Mouse (Mus musculus) forebrain, postnatal 0 days (tissue): Measurements from ENCODE around the gene Pold2. TPM values are rescaled to one million over a fixed set of nuclear protein-coding genes. Genes with fewer than 3 reads are reported as not detected.

Experiments
- ATAC-seq: fragments of 200-750 bp; cut with Nextera tagmentation; 2 replicates; pipeline ENCODE4 v1.8.0; 2017; ENCODE audit warnings: mild to moderate bottlenecking, moderate library complexity
- DNase-seq: peaks from one replicate; pipeline ENCODE4 v3.0.0-alpha.2; 2015
- H3K27ac ChIP-seq: fragments of 300-500 bp; sonication (generic); 2 replicates; pipeline ENCODE4 v1.5.1; 2014; ENCODE audit warnings: low read depth, mild to moderate bottlenecking, antibody characterized with exemption, low read length, moderate library complexity, mixed read lengths
- H3K27me3 ChIP-seq: fragments of 300-500 bp; sonication (generic); 2 replicates; pipeline ENCODE4 v1.6.1; 2014; ENCODE audit warnings: mild to moderate bottlenecking, low read length, mixed read lengths; ENCODE audit not compliant: insufficient read depth
- H3K36me3 ChIP-seq: fragments of 300-500 bp; sonication (generic); 2 replicates; pipeline ENCODE4 v1.6.1; 2014; ENCODE audit warnings: mild to moderate bottlenecking, moderate library complexity; ENCODE audit not compliant: insufficient read depth
- H3K4me1 ChIP-seq: fragments of 300-500 bp; sonication (generic); 2 replicates; pipeline ENCODE4 v1.6.1; 2014; ENCODE audit warnings: antibody characterized with exemption; ENCODE audit not compliant: insufficient read depth
- H3K4me2 ChIP-seq: fragments of 300-500 bp; sonication (generic); 2 replicates; pipeline ENCODE4 v1.6.1; 2014; ENCODE audit warnings: low read depth, mild to moderate bottlenecking, moderate library complexity
- H3K4me3 ChIP-seq: fragments of 300-500 bp; sonication (generic); 2 replicates; pipeline ENCODE4 v1.5.1; 2014; ENCODE audit warnings: low read depth, low read length, mixed read lengths
- H3K9ac ChIP-seq: fragments of 300-500 bp; sonication (generic); 2 replicates; pipeline ENCODE4 v1.6.1; 2014; ENCODE audit warnings: mild to moderate bottlenecking
- H3K9me3 ChIP-seq: fragments of 300-500 bp; sonication (generic); 2 replicates; pipeline ENCODE4 v1.6.1; 2016; ENCODE audit warnings: low read length
- CTCF ChIP-seq: sonication (generic); IDR thresholded peaks from 2 replicates; pipeline ENCODE4 v1.5.1; 2016; ENCODE audit warnings: antibody characterized with exemption, control low read depth, low read depth
- WGBS: fragments of 180-500 bp; shearing (Covaris S2); extraction: QIAGEN DNeasy Blood & Tissue Kit; methylation state at CpG from one replicate; pipeline ENCODE4 v1.1.7; 2014; 5-methylcytosine and 5-hydroxymethylcytosine counted together
- polyA plus RNA-seq: library from polyadenylated mRNA; unstranded; fragments of >200 nt; fragmentation: Nextera tagmentation; extraction: Ambion mirVana; gene quantifications from 2 replicates; pipeline ENCODE4 v1.2.1, GENCODE M21; 2015
- total RNA-seq: library from RNA; depleted of rRNA; stranded (reverse); fragments of >200 nt; gene quantifications from 2 replicates; pipeline ENCODE4 v1.2.3, GENCODE M21; 2014

Gene Pold2
- total and polyA plus RNA-seq, 2 experiments from 2014 or later, result 20.4 to 51.3 TPM

GRCm38 (mm10) chr11:5840346-5840745 is 37.7 kb downstream of the Pold2 start:
- Histone ChIP-seq H3K4me2 (no peak overlapping the region), H3K9ac (no peak overlapping the region), H3K27me3 (no peaks in the 10 kb centered on the region), H3K4me1 (no peaks in the 10 kb centered on the region), H3K27ac (no peak overlapping the region), H3K9me3 (no peaks in the 10 kb centered on the region), H3K36me3 (no peaks in the 10 kb centered on the region), H3K4me3 (no peak overlapping the region)
- WGBS, result 72% methylated on average over 7 of the region's 7 CpGs
- ATAC-seq (no peak), DNase-seq (no peak)
- no peak for TF ChIP-seq CTCF

GRCm38 (mm10) chr11:5837251-5838246 is 40.5 kb downstream of the Pold2 start, which contains the start of gene Polm:
Polm (minus strand) TSS chr11:5838016.
- Histone ChIP-seq H3K9ac (peak within 1 kb of the TSS; percentile 77), H3K36me3 (peaks cover 13% of the 10 kb centered on the region; the same call in 1 of the 2 replicates), H3K4me1 (no peaks in the 10 kb centered on the region), H3K27me3 (no peaks in the 10 kb centered on the region), H3K4me3 (peak within 1 kb of the TSS; percentile 70), H3K27ac (peak within 1 kb of the TSS; percentile 84), H3K4me2 (peak within 1 kb of the TSS; percentile 90), H3K9me3 (no peaks in the 10 kb centered on the region)
- TF ChIP-seq CTCF, result peak; percentile 79
- under 1% methylated on average over 62 of the region's 63 CpGs for WGBS
- peak; percentile 94 for DNase-seq
- ATAC-seq, result peak; percentile 98

- no peak overlapping the region for H3K27ac ChIP-seq
- no peak for DNase-seq
- H3K9ac ChIP-seq, result no peak overlapping the region
- H3K9me3 ChIP-seq, result no peaks in the 10 kb centered on the region
- no peak overlapping the region for H3K4me3 ChIP-seq
- H3K4me1 ChIP-seq, result no peaks in the 10 kb centered on the region
- H3K27me3 ChIP-seq, result no peaks in the 10 kb centered on the region
- no peak overlapping the region for H3K4me2 ChIP-seq
- WGBS, result 47% methylated on average over 1 of the region's 1 CpGs
- peak; percentile 49 for TF ChIP-seq CTCF
- peaks cover 22% of the 10 kb centered on the region; the same call in 1 of the 2 replicates for H3K36me3 ChIP-seq
- no peak for ATAC-seq
Observed at GRCm38 (mm10) chr11:5836126-5836525, 42.0 kb downstream of the Pold2 start.

GRCm38 (mm10) chr11:5835057-5835456 is 43.0 kb downstream of the Pold2 start:
- Histone ChIP-seq H3K27me3 (no peaks in the 10 kb centered on the region), H3K4me3 (no peak overlapping the region), H3K27ac (no peak overlapping the region), H3K36me3 (peaks cover 26% of the 10 kb centered on the region; the same call in 1 of the 2 replicates), H3K4me1 (no peaks in the 10 kb centered on the region), H3K4me2 (no peak overlapping the region), H3K9me3 (no peaks in the 10 kb centered on the region), H3K9ac (no peak overlapping the region)
- DNase-seq (no peak), ATAC-seq (no peak)
- WGBS, result 88% methylated on average over 7 of the region's 7 CpGs
- no peak for TF ChIP-seq CTCF

- Histone ChIP-seq H3K27ac (no peak overlapping the region), H3K4me2 (no peak overlapping the region), H3K36me3 (peaks cover 31% of the 10 kb centered on the region), H3K9me3 (no peaks in the 10 kb centered on the region), H3K27me3 (no peaks in the 10 kb centered on the region), H3K9ac (no peak overlapping the region), H3K4me3 (no peak overlapping the region), H3K4me1 (no peaks in the 10 kb centered on the region)
- DNase-seq (no peak), ATAC-seq (no peak)
- no peak for TF ChIP-seq CTCF
- 90% methylated on average over 9 of the region's 9 CpGs for WGBS
Observed at GRCm38 (mm10) chr11:5834506-5834905, 43.6 kb downstream of the Pold2 start.

- Histone ChIP-seq H3K4me3 (no peak overlapping the region), H3K4me1 (no peaks in the 10 kb centered on the region), H3K9ac (no peak overlapping the region), H3K9me3 (no peaks in the 10 kb centered on the region), H3K4me2 (no peak overlapping the region), H3K27ac (no peak overlapping the region), H3K27me3 (no peaks in the 10 kb centered on the region), H3K36me3 (peaks cover 44% of the 10 kb centered on the region)
- ATAC-seq (no peak), DNase-seq (no peak)
- no peak for TF ChIP-seq CTCF
- WGBS, result 93% methylated on average over 12 of the region's 12 CpGs
Observed at GRCm38 (mm10) chr11:5829327-5829726, 48.8 kb downstream of the Pold2 start.
